Mouse (Mus musculus): ENCODE measurements around the gene Gm13695.

- no peak for TF ChIP-seq CTCF (IDR thresholded peaks at IDR 0.05; ENCODE audit: borderline replicate concordance, control insufficient read depth, extremely low read depth, insufficient read depth, low read length, poor library complexity)
- TF ChIP-seq POLR2A (IDR thresholded peaks at IDR 0.05; ENCODE audit: control insufficient read depth, extremely low read depth, insufficient read depth, low read length, poor library complexity): no peak
Observed at GRCm38 (mm10) chr2:84008913-84009312, 41.8 kb downstream of the Gm13695 start.
